Comparison of ENCODE assay signal across 7 mouse cellular contexts in the genomic region with DNA sequence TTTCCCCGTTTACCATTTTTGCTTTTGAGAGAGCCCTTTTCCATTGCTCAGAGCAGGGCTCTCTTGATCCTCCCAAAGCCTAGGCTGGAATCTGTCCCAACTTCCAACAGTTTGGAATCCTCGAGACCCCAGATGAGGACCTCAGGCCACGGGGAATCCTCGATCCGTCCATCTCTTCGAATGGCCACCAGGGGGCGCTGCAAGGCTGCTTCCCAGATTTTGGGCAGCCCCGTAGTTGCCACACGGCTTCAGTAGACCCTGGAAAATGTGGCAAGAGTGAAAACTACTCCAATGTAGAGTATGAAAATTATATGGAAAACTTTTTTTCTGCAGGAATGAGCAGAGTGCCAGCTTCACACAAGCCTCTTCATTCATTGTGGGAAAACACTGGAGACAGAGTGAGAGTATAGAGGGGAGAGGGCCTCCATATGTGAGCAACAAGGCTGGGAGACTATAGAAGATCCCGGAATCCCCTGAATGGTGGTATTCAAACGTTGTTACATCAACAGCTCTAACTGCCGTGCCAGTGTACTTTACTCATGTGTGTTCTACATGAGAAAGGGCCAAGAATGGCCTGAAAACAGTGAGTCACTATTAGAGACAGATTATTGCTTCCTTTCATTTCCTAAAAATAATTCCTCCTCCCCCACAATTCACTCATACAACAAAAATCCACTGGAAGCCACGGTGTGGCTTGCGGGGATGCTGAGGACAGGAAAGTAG. TPM values are rescaled to one million over a fixed set of nuclear protein-coding genes. Genes with fewer than 3 reads are reported as not detected.
A peak's percentile ranks its signal among the peaks of the same experiment; 100 is the strongest.
DNase-seq lines count a peak whose midpoint lies in the region; ATAC-seq lines count a peak whose summit lies in the region.

A gene (minus strand): TSS at position 191 of the 723 bp plus-strand sequence.

- no peaks in the 10 kb centered on the region for H3K27me3 ChIP-seq in intestine, embryonic 14.5 days (replicated peaks; ENCODE audit: control insufficient read depth, insufficient read depth, low read length)
- H3K27me3 ChIP-seq in limb, embryonic 10.5 days (ENCODE audit: low read depth, poor library complexity, severe bottlenecking): no peaks in the 10 kb centered on the region
- H3K27me3 ChIP-seq in midbrain, embryonic 12.5 days: no peaks in the 10 kb centered on the region

- ATAC-seq in common myeloid progenitor, adult 5-6 weeks (replicated peaks; ENCODE audit: low read depth, poor library complexity, severe bottlenecking): peak; percentile 93
- peak; percentile 50; the same call in 1 of the 2 replicates for ATAC-seq in intestine, embryonic 14.5 days (replicated peaks; ENCODE audit: low FRiP score, low TSS enrichment, low read depth)
- ATAC-seq in midbrain, embryonic 12.5 days (ENCODE audit: low FRiP score, low read depth): peak; percentile 44; the same call in 1 of the 2 replicates

- H3K4me3 ChIP-seq in intestine, embryonic 14.5 days (ENCODE audit: low read depth, low read length): no peak within 1 kb of the TSS
- H3K4me3 ChIP-seq in limb, embryonic 10.5 days: no peak within 1 kb of the TSS
- H3K4me3 ChIP-seq in midbrain, embryonic 12.5 days: no peak within 1 kb of the TSS

- H3K9me3 ChIP-seq in intestine, embryonic 14.5 days (ENCODE audit: control insufficient read depth, low read length): no peaks in the 10 kb centered on the region
- H3K9me3 ChIP-seq in limb, embryonic 10.5 days (replicated peaks): no peaks in the 10 kb centered on the region
- no peaks in the 10 kb centered on the region for H3K9me3 ChIP-seq in midbrain, embryonic 12.5 days

- H3K4me2 ChIP-seq in intestine, embryonic 14.5 days (ENCODE audit: low read length): no peak within 1 kb of the TSS
- H3K4me2 ChIP-seq in midbrain, embryonic 12.5 days (replicated peaks): no peak within 1 kb of the TSS

- no peak within 1 kb of the TSS for H3K9ac ChIP-seq in intestine, embryonic 14.5 days (ENCODE audit: low read length)
- no peak within 1 kb of the TSS for H3K9ac ChIP-seq in midbrain, embryonic 12.5 days (replicated peaks)

- H3K27ac ChIP-seq in intestine, embryonic 14.5 days (ENCODE audit: low read depth): no peak within 1 kb of the TSS
- H3K27ac ChIP-seq in limb, embryonic 10.5 days: no peak within 1 kb of the TSS
- no peak within 1 kb of the TSS for H3K27ac ChIP-seq in midbrain, embryonic 12.5 days (replicated peaks)

- WGBS in intestine, embryonic 14.5 days: 20% methylated on average over 14 of the region's 14 CpGs
- WGBS in limb, embryonic 10.5 days: 28% methylated on average over 14 of the region's 14 CpGs
- WGBS in midbrain, embryonic 12.5 days: 26% methylated on average over 14 of the region's 14 CpGs

- DNase-seq in adipocyte (ENCODE audit: low spot score): peak; percentile 76
- peak; percentile 87 for DNase-seq in gastrocnemius, postnatal 10 days
- DNase-seq in intestine, embryonic 14.5 days (ENCODE audit: low spot score): peak; percentile 88
- peak; percentile 91 for DNase-seq in limb, embryonic 10.5 days (ENCODE audit: low spot score)
- DNase-seq in skeletal muscle tissue, adult 2 months (ENCODE audit: low read depth, low spot score): peak; percentile 39

- no peaks in the 10 kb centered on the region for H3K4me1 ChIP-seq in intestine, embryonic 14.5 days (replicated peaks; ENCODE audit: control insufficient read depth, insufficient read depth, low read length)
- H3K4me1 ChIP-seq in limb, embryonic 10.5 days: no peaks in the 10 kb centered on the region
- H3K4me1 ChIP-seq in midbrain, embryonic 12.5 days: no peaks in the 10 kb centered on the region

- H3K36me3 ChIP-seq in intestine, embryonic 14.5 days (ENCODE audit: control insufficient read depth, insufficient read depth, low read length): no peaks in the 10 kb centered on the region
- no peaks in the 10 kb centered on the region for H3K36me3 ChIP-seq in limb, embryonic 10.5 days
- H3K36me3 ChIP-seq in midbrain, embryonic 12.5 days: no peaks in the 10 kb centered on the region

RNA-seq across cellular contexts. Expression of the gene that starts here (rescaled TPM):
- 0.09 TPM in 1 of 2 replicates, not detected in the other for total RNA-seq in common myeloid progenitor, adult 5-6 weeks (2017)
- total RNA-seq in gastrocnemius, postnatal 10 days (2021): not detected
- 0.37 and 0.44 TPM in 2 replicates for polyA plus RNA-seq in intestine, embryonic 14.5 days (2014; fragmentation: Nextera tagmentation; extraction: Ambion mirVana)
- 0.36 and 0.46 TPM in 2 replicates for polyA plus RNA-seq in limb, embryonic 10.5 days (2016; fragmentation: Nextera tagmentation; extraction: Ambion mirVana)
- polyA plus RNA-seq in midbrain, embryonic 12.5 days (2016; fragmentation: Nextera tagmentation; extraction: Ambion mirVana): 0.28 and 0.33 TPM in 2 replicates

Comparison
In these comparisons a context has a peak if more than half of its experiments do, and no peak if none do; other contexts are left out.
1. Peak in ATAC-seq in common myeloid progenitor, adult 5-6 weeks; RNA of the gene not detected or under 1 TPM.
2. Peak in DNase-seq in gastrocnemius, postnatal 10 days; RNA of the gene not detected or under 1 TPM.
3. Peak in DNase-seq and ATAC-seq in intestine, embryonic 14.5 days; RNA of the gene not detected or under 1 TPM.
4. Peak in DNase-seq in limb, embryonic 10.5 days; RNA of the gene not detected or under 1 TPM.
5. Peak in ATAC-seq in midbrain, embryonic 12.5 days; RNA of the gene not detected or under 1 TPM.
6. DNase-seq: peak in every context shown above with its lines; median percentile 91 in limb, embryonic 10.5 days; 88 in intestine, embryonic 14.5 days; 87 in gastrocnemius, postnatal 10 days; 76 in adipocyte; 39 in skeletal muscle tissue, adult 2 months.